Comparison of ENCODE assay signal across 37 mouse cellular contexts in the genomic region with DNA sequence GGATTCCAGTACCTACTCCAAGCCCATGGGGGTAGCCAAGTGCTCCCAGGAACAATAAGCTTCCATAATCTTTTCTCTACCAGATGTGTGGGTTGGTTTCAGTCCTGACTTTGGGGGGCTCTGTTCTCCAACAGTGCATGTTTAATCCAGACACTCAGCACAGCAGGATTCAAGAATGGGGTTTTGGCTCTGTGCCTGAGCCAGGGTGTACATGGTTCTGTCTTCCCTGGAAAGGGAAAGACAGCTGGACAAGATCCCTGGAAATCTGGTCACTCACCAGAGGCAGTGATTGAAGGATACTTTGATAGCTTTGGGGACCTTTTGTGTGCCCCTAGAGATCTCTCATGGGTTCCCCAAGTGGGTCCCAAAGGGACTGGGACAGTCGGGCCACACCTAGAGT. TPM values are rescaled to one million over a fixed set of nuclear protein-coding genes. Genes with fewer than 3 reads are reported as not detected.
DNase-seq lines count a peak whose midpoint lies in the region; ATAC-seq and TF ChIP-seq lines count a peak whose summit lies in the region.
"Had no signal": no experiment of that assay in that cellular context is flagged by ENCODE, and none has a peak within 500 bp of the region (broad histone marks: within the 10 kb centered on the region; RNA-seq: fewer than 3 reads in every experiment).

No protein-coding gene starts in this region.

- TF ChIP-seq CTCF in cerebellum, adult 2 months (IDR thresholded peaks at IDR 0.05; ENCODE audit: borderline replicate concordance, insufficient read depth, low read depth, low read length), result no peak
- TF ChIP-seq CTCF in hindbrain, postnatal 0 days (IDR thresholded peaks at IDR 0.05; ENCODE audit: low read depth), result no peak

- no peak overlapping the region for H3K9ac ChIP-seq in forebrain, embryonic 14.5 days (ENCODE audit: low read length)
- H3K9ac ChIP-seq in forebrain, embryonic 13.5 days, result no peak overlapping the region
- H3K9ac ChIP-seq in hindbrain, postnatal 0 days (replicated peaks; ENCODE audit: low read length), result no peak overlapping the region
- H3K9ac ChIP-seq: hindbrain, embryonic 15.5 days; liver, embryonic 12.5 days; liver, postnatal 0 days; neural tube, embryonic 13.5 days had no signal

- no peaks in the 10 kb centered on the region for H3K27me3 ChIP-seq in cerebellum, adult 2 months (ENCODE audit: control insufficient read depth, insufficient read depth, low read length)
- H3K27me3 ChIP-seq in forebrain, embryonic 14.5 days (replicated peaks; ENCODE audit: control insufficient read depth, insufficient read depth, low read length), result 0 out of 2 replicates have a peak, but pooled peaks cover 5% of the 10 kb centered on the region
- peaks cover 17% of the 10 kb centered on the region for H3K27me3 ChIP-seq in forebrain, embryonic 13.5 days
- H3K27me3 ChIP-seq in hindbrain, postnatal 0 days (ENCODE audit: insufficient read depth, low read length), result no peaks in the 10 kb centered on the region
- H3K27me3 ChIP-seq: hindbrain, embryonic 15.5 days; liver, embryonic 12.5 days; neural tube, embryonic 13.5 days; Patski had no signal

- no peaks in the 10 kb centered on the region for H3K36me3 ChIP-seq in forebrain, embryonic 14.5 days (ENCODE audit: control insufficient read depth, insufficient read depth, low read length)
- H3K36me3 ChIP-seq in forebrain, embryonic 13.5 days (ENCODE audit: poor library complexity, severe bottlenecking), result no peaks in the 10 kb centered on the region
- H3K36me3 ChIP-seq in hindbrain, postnatal 0 days (ENCODE audit: insufficient read depth, low read length), result no peaks in the 10 kb centered on the region
- H3K36me3 ChIP-seq: hindbrain, embryonic 10.5 days; hindbrain, embryonic 15.5 days; liver, embryonic 12.5 days; midbrain, embryonic 10.5 days; neural tube, embryonic 13.5 days had no signal

- no peak overlapping the region for H3K4me3 ChIP-seq in cerebellum, adult 2 months (replicated peaks; ENCODE audit: insufficient read depth, low read depth, low read length)
- H3K4me3 ChIP-seq in forebrain, embryonic 14.5 days (ENCODE audit: low read depth, low read length), result no peak overlapping the region
- no peak overlapping the region for H3K4me3 ChIP-seq in forebrain, embryonic 13.5 days
- no peak overlapping the region for H3K4me3 ChIP-seq in hindbrain, postnatal 0 days (ENCODE audit: low read length)
- H3K4me3 ChIP-seq: gastrocnemius, adult 2 months; heart, adult 2 months; hindbrain, embryonic 10.5 days; hindbrain, embryonic 15.5 days; layer of hippocampus, adult 2 months; left cerebral cortex, adult 2 months; liver, embryonic 12.5 days; midbrain, embryonic 10.5 days; neural tube, embryonic 13.5 days had no signal

- H3K4me2 ChIP-seq in forebrain, embryonic 14.5 days (ENCODE audit: low read length), result no peak overlapping the region
- no peak overlapping the region for H3K4me2 ChIP-seq in forebrain, embryonic 13.5 days
- no peak overlapping the region for H3K4me2 ChIP-seq in hindbrain, postnatal 0 days (ENCODE audit: low read depth, low read length)
- H3K4me2 ChIP-seq: hindbrain, embryonic 15.5 days; liver, embryonic 12.5 days; neural tube, embryonic 13.5 days had no signal

- H3K4me1 ChIP-seq in cerebellum, adult 2 months (ENCODE audit: control insufficient read depth, insufficient read depth, low read length), result peaks cover 14% of the 10 kb centered on the region
- H3K4me1 ChIP-seq in forebrain, embryonic 14.5 days (ENCODE audit: control insufficient read depth, insufficient read depth, low read length), result peaks cover 8% of the 10 kb centered on the region
- H3K4me1 ChIP-seq in forebrain, embryonic 13.5 days, result peaks cover 10% of the 10 kb centered on the region
- 0 out of 2 replicates have a peak, but pooled peaks cover 5% of the 10 kb centered on the region for H3K4me1 ChIP-seq in hindbrain, postnatal 0 days (ENCODE audit: insufficient read depth, low read length)
- H3K4me1 ChIP-seq: hindbrain, embryonic 10.5 days; midbrain, embryonic 10.5 days; neural tube, embryonic 13.5 days had no signal

- no peaks in the 10 kb centered on the region for H3K9me3 ChIP-seq in forebrain, embryonic 14.5 days (replicated peaks; ENCODE audit: control insufficient read depth, low read length)
- no peaks in the 10 kb centered on the region for H3K9me3 ChIP-seq in forebrain, embryonic 13.5 days (replicated peaks)
- H3K9me3 ChIP-seq in hindbrain, postnatal 0 days (ENCODE audit: low read length), result no peaks in the 10 kb centered on the region
- H3K9me3 ChIP-seq: G1E; hindbrain, embryonic 10.5 days; hindbrain, embryonic 15.5 days; liver, embryonic 12.5 days; midbrain, embryonic 10.5 days; neural tube, embryonic 13.5 days had no signal

- 11% methylated on average over 1 of the region's 1 CpGs for whole genome bisulfite sequencing in cerebellum, adult 2 months
- WGBS in forebrain, embryonic 14.5 days, result 92% methylated on average over 1 of the region's 1 CpGs
- 94% methylated on average over 1 of the region's 1 CpGs for WGBS in forebrain, embryonic 13.5 days
- WGBS in hindbrain, postnatal 0 days, result 53% methylated on average over 1 of the region's 1 CpGs

- TF ChIP-seq POLR2A in cerebellum, adult 2 months (IDR thresholded peaks at IDR 0.05; ENCODE audit: borderline replicate concordance, insufficient read depth, low read length), result no peak

- peak; percentile 6 for DNase-seq in cerebellum, adult 11-12 months
- DNase-seq in cerebellum, adult 2 months, result no peak
- peak; percentile 19 for DNase-seq in forebrain, embryonic 14.5 days (ENCODE audit: low spot score)
- peak; percentile 54 for DNase-seq in testis, postnatal 10 days (ENCODE audit: low spot score)
- no peak for DNase-seq in testis, postnatal 14 days (ENCODE audit: low spot score)
- DNase-seq in hindbrain, postnatal 0 days (ENCODE audit: low spot score), result no peak
- DNase-seq: gastrocnemius, adult 2 months; heart, adult 2 months; heart, postnatal 14 days; liver, postnatal 0 days; right cerebral cortex, postnatal 4 days; thymus, postnatal 14 days had no signal

- ATAC-seq in forebrain, embryonic 14.5 days, result no peak
- ATAC-seq in forebrain, embryonic 13.5 days, result no peak
- no peak for ATAC-seq in hindbrain, postnatal 0 days
- ATAC-seq: forebrain, embryonic 16.5 days; liver, embryonic 12.5 days; liver, postnatal 0 days; midbrain, embryonic 16.5 days; Patski had no signal

- H3K27ac ChIP-seq in cerebellum, adult 2 months (ENCODE audit: insufficient read depth, low read length), result no peak overlapping the region
- H3K27ac ChIP-seq in forebrain, embryonic 14.5 days (ENCODE audit: low read depth, low read length), result no peak overlapping the region
- no peak overlapping the region for H3K27ac ChIP-seq in forebrain, embryonic 13.5 days
- H3K27ac ChIP-seq in hindbrain, postnatal 0 days, result no peak overlapping the region
- H3K27ac ChIP-seq: gastrocnemius, adult 2 months; heart, adult 2 months; hindbrain, embryonic 10.5 days; hindbrain, embryonic 15.5 days; layer of hippocampus, adult 2 months; left cerebral cortex, adult 2 months; liver, embryonic 12.5 days; midbrain, embryonic 10.5 days; neural tube, embryonic 13.5 days had no signal

RNA-seq across cellular contexts. Expression of a gene that starts 6.9 kb away (rescaled TPM):
- polyA plus RNA-seq in cerebellum, adult 2 months (2012; rRNA removed), result not detected in 2 replicates
- polyA plus RNA-seq in forebrain, embryonic 14.5 days (2014; fragmentation: Nextera tagmentation; extraction: Ambion mirVana), result not detected in 2 replicates
- polyA plus RNA-seq in forebrain, embryonic 13.5 days (2015; fragmentation: Nextera tagmentation; extraction: Ambion mirVana), result 0.09 TPM in 1 of 2 replicates, not detected in the other
- not detected in 2 replicates for total RNA-seq in hindbrain, postnatal 0 days (2014; rRNA removed)
- not detected in 2 replicates for polyA plus RNA-seq in hindbrain, postnatal 0 days (2015; fragmentation: Nextera tagmentation; extraction: Ambion mirVana)
- total RNA-seq: adrenal gland, postnatal 14 days; gastrocnemius, adult 2 months; gastrocnemius, postnatal 4 days; heart, adult 2 months; heart, postnatal 14 days; layer of hippocampus, adult 2 months; layer of hippocampus, postnatal 14 days; left cerebral cortex, adult 2 months; left cerebral cortex, postnatal 36 days had no signal
- polyA plus RNA-seq: embryonic facial prominence, embryonic 11.5 days; forebrain, embryonic 16.5 days; heart, adult 2 months; heart, embryonic 14.5 days; hindbrain, embryonic 10.5 days; hindbrain, embryonic 15.5 days; intestine, embryonic 14.5 days; kidney, embryonic 16.5 days; liver, postnatal 0 days; midbrain, embryonic 10.5 days; midbrain, embryonic 16.5 days; neural tube, embryonic 13.5 days; Patski; spleen, adult 2 months had no signal

RNA-seq across cellular contexts. Expression of a gene that starts 30.6 kb away (rescaled TPM):
- not detected in 2 replicates for polyA plus RNA-seq in cerebellum, adult 2 months (2012; rRNA removed)
- polyA plus RNA-seq in forebrain, embryonic 14.5 days (2014; fragmentation: Nextera tagmentation; extraction: Ambion mirVana), result 0.16 TPM in 1 of 2 replicates, not detected in the other
- polyA plus RNA-seq in forebrain, embryonic 13.5 days (2015; fragmentation: Nextera tagmentation; extraction: Ambion mirVana), result not detected in 2 replicates
- total RNA-seq in hindbrain, postnatal 0 days (2014; rRNA removed), result not detected in 2 replicates
- polyA plus RNA-seq in hindbrain, postnatal 0 days (2015; fragmentation: Nextera tagmentation; extraction: Ambion mirVana), result not detected in 2 replicates
- total RNA-seq: adrenal gland, postnatal 14 days; gastrocnemius, adult 2 months; gastrocnemius, postnatal 4 days; heart, adult 2 months; heart, postnatal 14 days; layer of hippocampus, adult 2 months; layer of hippocampus, postnatal 14 days; left cerebral cortex, adult 2 months; left cerebral cortex, postnatal 36 days; megakaryocyte progenitor cell, adult 5-6 weeks had no signal
- polyA plus RNA-seq: embryonic facial prominence, embryonic 11.5 days; forebrain, embryonic 16.5 days; G1E; heart, adult 2 months; heart, embryonic 14.5 days; hindbrain, embryonic 10.5 days; midbrain, embryonic 10.5 days; midbrain, embryonic 16.5 days; neural tube, embryonic 13.5 days had no signal

RNA-seq across cellular contexts. Expression of a gene that starts 34.3 kb away (rescaled TPM):
- polyA plus RNA-seq in cerebellum, adult 2 months (2012; rRNA removed), result 0.11 TPM in 1 of 2 replicates, not detected in the other
- polyA plus RNA-seq in forebrain, embryonic 14.5 days (2014; fragmentation: Nextera tagmentation; extraction: Ambion mirVana), result not detected in 2 replicates
- not detected in 2 replicates for polyA plus RNA-seq in forebrain, embryonic 13.5 days (2015; fragmentation: Nextera tagmentation; extraction: Ambion mirVana)
- total RNA-seq in hindbrain, postnatal 0 days (2014; rRNA removed), result not detected in 2 replicates
- not detected in 2 replicates for polyA plus RNA-seq in hindbrain, postnatal 0 days (2015; fragmentation: Nextera tagmentation; extraction: Ambion mirVana)
- total RNA-seq: adrenal gland, postnatal 14 days; G1E; gastrocnemius, adult 2 months; heart, adult 2 months; heart, postnatal 14 days; layer of hippocampus, adult 2 months; layer of hippocampus, postnatal 14 days; left cerebral cortex, adult 2 months; left cerebral cortex, postnatal 36 days; megakaryocyte progenitor cell, adult 5-6 weeks had no signal
- polyA plus RNA-seq: embryonic facial prominence, embryonic 11.5 days; forebrain, embryonic 16.5 days; G1E; heart, adult 2 months; heart, embryonic 14.5 days; hindbrain, embryonic 10.5 days; hindbrain, embryonic 15.5 days; intestine, embryonic 14.5 days; liver, postnatal 0 days; midbrain, embryonic 16.5 days; neural tube, embryonic 13.5 days; Patski; spleen, adult 2 months had no signal

RNA-seq across cellular contexts. Expression of a gene that starts 48.2 kb away (rescaled TPM):
- polyA plus RNA-seq in cerebellum, adult 2 months (2012; rRNA removed), result not detected in 2 replicates
- not detected in 2 replicates for polyA plus RNA-seq in forebrain, embryonic 14.5 days (2014; fragmentation: Nextera tagmentation; extraction: Ambion mirVana)
- not detected in 2 replicates for polyA plus RNA-seq in forebrain, embryonic 13.5 days (2015; fragmentation: Nextera tagmentation; extraction: Ambion mirVana)
- not detected in 2 replicates for total RNA-seq in hindbrain, postnatal 0 days (2014; rRNA removed)
- not detected in 2 replicates for polyA plus RNA-seq in hindbrain, postnatal 0 days (2015; fragmentation: Nextera tagmentation; extraction: Ambion mirVana)
- total RNA-seq: adrenal gland, postnatal 14 days; gastrocnemius, adult 2 months; gastrocnemius, postnatal 4 days; heart, adult 2 months; heart, postnatal 14 days; layer of hippocampus, adult 2 months; layer of hippocampus, postnatal 14 days; left cerebral cortex, adult 2 months; left cerebral cortex, postnatal 36 days; megakaryocyte progenitor cell, adult 5-6 weeks had no signal
- polyA plus RNA-seq: embryonic facial prominence, embryonic 11.5 days; forebrain, embryonic 16.5 days; G1E; heart, adult 2 months; heart, embryonic 14.5 days; hindbrain, embryonic 10.5 days; hindbrain, embryonic 15.5 days; limb, embryonic 14.5 days; midbrain, embryonic 10.5 days; midbrain, embryonic 16.5 days; neural tube, embryonic 13.5 days; spleen, adult 2 months; testis, adult 2 months; urinary bladder, adult 2 months had no signal

RNA-seq across cellular contexts. Expression of a gene that starts 48.5 kb away (rescaled TPM):
- polyA plus RNA-seq in cerebellum, adult 2 months (2012; rRNA removed), result 0.59 and 0.63 TPM in 2 replicates
- 0.12 TPM in 1 of 2 replicates, not detected in the other for polyA plus RNA-seq in forebrain, embryonic 14.5 days (2014; fragmentation: Nextera tagmentation; extraction: Ambion mirVana)
- 0.09 TPM in 1 of 2 replicates, not detected in the other for polyA plus RNA-seq in forebrain, embryonic 13.5 days (2015; fragmentation: Nextera tagmentation; extraction: Ambion mirVana)
- 0.16 and 2.1 TPM in 2 replicates for total RNA-seq in hindbrain, postnatal 0 days (2014; rRNA removed)
- polyA plus RNA-seq in hindbrain, postnatal 0 days (2015; fragmentation: Nextera tagmentation; extraction: Ambion mirVana), result 0.61 and 0.84 TPM in 2 replicates
- total RNA-seq: adrenal gland, postnatal 14 days; left cerebral cortex, postnatal 36 days; megakaryocyte progenitor cell, adult 5-6 weeks had no signal
- polyA plus RNA-seq: embryonic facial prominence, embryonic 11.5 days; G1E; intestine, embryonic 14.5 days; liver, embryonic 12.5 days; liver, postnatal 0 days; Patski; spleen, adult 2 months; urinary bladder, adult 2 months had no signal

Comparison
In these comparisons a context has a peak if more than half of its experiments do, and no peak if none do; other contexts are left out.
1. DNase-seq: peak in cerebellum, adult 11-12 months (single experiment), forebrain, embryonic 14.5 days (single experiment) and testis, postnatal 10 days (single experiment); none in cerebellum, adult 2 months (0 of 2), testis, postnatal 14 days (single experiment) and hindbrain, postnatal 0 days (single experiment).